Mouse (Mus musculus) heart, postnatal 25 days (tissue): ENCODE data around the gene Ccdc85a. TPM values are rescaled to one million over a fixed set of nuclear protein-coding genes. Genes with fewer than 3 reads are reported as not detected.
A peak's percentile ranks its signal among the peaks of the same experiment; 100 is the strongest.

Experiments used
- DNase-seq: peaks from one replicate; pipeline ENCODE4 v3.0.0; 2022; ENCODE audit warnings: low spot score
- intact Hi-C: fragments of 180-260 bp; cut with DNase I; formaldehyde crosslinking; loops from one replicate; pipeline ENCODE4 v1.15.1; 2025
- total RNA-seq, 2 experiments: library from RNA; stranded (reverse); gene quantifications; 2 replicates each; pipeline ENCODE4 v1.2.3; 2021

The Ccdc85a gene
- 10 to 100 TPM in 1 of 2 experiments, 1 to 10 TPM in 1; 8.3 to 12.4 TPM for total RNA-seq

- intact Hi-C loops: loop anchor here (2.0 to 5.0 kb wide), 4 partner anchors 42 to 242 kb away; no protein-coding TSS in a partner anchor
- DNase-seq: peak; percentile 60
Observed at GRCm38 (mm10) chr11:28583911-28584434, at the start of gene Ccdc85a. Gene Ccdc85a (minus strand): TSS chr11:28584324.

- intact Hi-C loops: no loop called here
- DNase-seq: no peak
Observed at GRCm38 (mm10) chr11:28633571-28634125, 49.5 kb upstream of the Ccdc85a start.

- intact Hi-C loops: no loop called here
- no peak for DNase-seq
Observed at GRCm38 (mm10) chr11:28633093-28633492, 49.0 kb upstream of the Ccdc85a start.

GRCm38 (mm10) chr11:28630771-28631170, 46.6 kb upstream of the Ccdc85a start:
- intact Hi-C loops: no loop called here
- DNase-seq: no peak

GRCm38 (mm10) chr11:28610781-28611491, 26.8 kb upstream of the Ccdc85a start:
- DNase-seq: no peak
- intact Hi-C loops: loop anchor here (2.0 to 10.0 kb wide), 3 partner anchors 202 to 521 kb away; partner anchors contain the start of gene Pnpt1

- no peak for DNase-seq
- intact Hi-C loops: loop anchor here (2.0 to 5.0 kb wide), 4 partner anchors 41 to 241 kb away; no protein-coding TSS in a partner anchor
Observed at GRCm38 (mm10) chr11:28583138-28583910, 800 bp downstream of the Ccdc85a start.

- DNase-seq: no peak
- intact Hi-C loops: loop anchor here (2.0 to 5.0 kb wide), 4 partner anchors 40 to 240 kb away; no protein-coding TSS in a partner anchor
Observed at GRCm38 (mm10) chr11:28582218-28582617, 1.9 kb downstream of the Ccdc85a start.

- DNase-seq: no peak
- intact Hi-C loops: no loop called here
Observed at GRCm38 (mm10) chr11:28572423-28572822, 11.7 kb downstream of the Ccdc85a start.

GRCm38 (mm10) chr11:28556420-28556819, 27.7 kb downstream of the Ccdc85a start:
- no peak for DNase-seq
- intact Hi-C loops: no loop called here

GRCm38 (mm10) chr11:28543429-28543828, 40.7 kb downstream of the Ccdc85a start:
- intact Hi-C loops: loop anchor here (5.0 kb wide), 1 partner anchor 39 kb away; the partner anchor contains the start of gene Ccdc85a
- no peak for DNase-seq

GRCm38 (mm10) chr11:28541307-28541706, 42.8 kb downstream of the Ccdc85a start:
- intact Hi-C loops: loop anchor here (5.0 kb wide), 1 partner anchor 41 kb away; the partner anchor contains the start of gene Ccdc85a
- DNase-seq: no peak

GRCm38 (mm10) chr11:28533286-28533685, 50.8 kb downstream of the Ccdc85a start:
- DNase-seq: no peak
- intact Hi-C loops: no loop called here

GRCm38 (mm10) chr11:28501190-28501589, 82.9 kb downstream of the Ccdc85a start:
- no peak for DNase-seq
- intact Hi-C loops: no loop called here

- intact Hi-C loops: no loop called here
- no peak for DNase-seq
Observed at GRCm38 (mm10) chr11:28497034-28497433, 87.1 kb downstream of the Ccdc85a start.

- DNase-seq: no peak
- intact Hi-C loops: loop anchor here (5.0 kb wide), 1 partner anchor 89 kb away; the partner anchor contains the start of gene Ccdc85a
Observed at GRCm38 (mm10) chr11:28493362-28493761, 90.8 kb downstream of the Ccdc85a start.

GRCm38 (mm10) chr11:28491330-28491729, 92.8 kb downstream of the Ccdc85a start:
- DNase-seq: no peak
- intact Hi-C loops: loop anchor here (5.0 kb wide), 1 partner anchor 91 kb away; the partner anchor contains the start of gene Ccdc85a

- intact Hi-C loops: no loop called here
- DNase-seq: no peak
Observed at GRCm38 (mm10) chr11:28484083-28484729, 99.9 kb downstream of the Ccdc85a start.

- no peak for DNase-seq
- intact Hi-C loops: no loop called here
Observed at GRCm38 (mm10) chr11:28477088-28477487, 107.0 kb downstream of the Ccdc85a start.

- DNase-seq: no peak
- intact Hi-C loops: loop anchor here (2.0 kb wide), 1 partner anchor 117 kb away; no protein-coding TSS in a partner anchor
Observed at GRCm38 (mm10) chr11:28465726-28466125, 118.4 kb downstream of the Ccdc85a start.
